11 mouse cellular contexts compared by ENCODE assay signal in genomic region chr7:110648455-110649085, GRCm38 (mm10). TPM values are rescaled to one million over a fixed set of nuclear protein-coding genes. Genes with fewer than 3 reads are reported as not detected.
DNase-seq lines count a peak whose midpoint lies in the region; ATAC-seq and TF ChIP-seq lines count a peak whose summit lies in the region.
"Had no signal": no experiment of that assay in that cellular context is flagged by ENCODE, and none has a peak within 500 bp of the region (broad histone marks: within the 10 kb centered on the region; RNA-seq: fewer than 3 reads in every experiment).

No protein-coding gene starts in this region.

- DNase-seq in lung, postnatal 0 days (ENCODE audit: low spot score), result peak; percentile 75
- DNase-seq in lung, adult 2 months, result no peak
- DNase-seq in heart, postnatal 0 days (ENCODE audit: low spot score), result peak; percentile 33
- DNase-seq in kidney, postnatal 25 days, result peak; percentile 87 to 96
- DNase-seq in stomach, postnatal 0 days (ENCODE audit: low spot score), result peak; percentile 87
- no peak for DNase-seq in frontal cortex, postnatal 36 days (ENCODE audit: low spot score in 2 of 2)
- DNase-seq in thymus, adult 2 months, result no peak
- DNase-seq in retina, postnatal 1 day, result no peak

- no peak overlapping the region for H3K4me2 ChIP-seq in lung, postnatal 0 days (replicated peaks; ENCODE audit: low read depth, low read length)
- H3K4me2 ChIP-seq in heart, postnatal 0 days (ENCODE audit: low read depth, low read length), result no peak overlapping the region
- H3K4me2 ChIP-seq in stomach, postnatal 0 days (replicated peaks; ENCODE audit: low read depth), result peak overlapping the region; percentile 42
- H3K4me2 ChIP-seq: forebrain, embryonic 13.5 days; neural tube, embryonic 13.5 days had no signal

- no peaks in the 10 kb centered on the region for H3K9me3 ChIP-seq in lung, postnatal 0 days (ENCODE audit: low read length)
- peaks cover 6% of the 10 kb centered on the region for H3K9me3 ChIP-seq in heart, postnatal 0 days (replicated peaks; ENCODE audit: control insufficient read depth, low read length)
- H3K9me3 ChIP-seq in stomach, postnatal 0 days (ENCODE audit: control insufficient read depth, low read length), result no peaks in the 10 kb centered on the region
- H3K9me3 ChIP-seq: neural tube, embryonic 13.5 days had no signal

- H3K27me3 ChIP-seq in lung, postnatal 0 days (replicated peaks; ENCODE audit: insufficient read depth, low read length), result no peaks in the 10 kb centered on the region
- no peaks in the 10 kb centered on the region for H3K27me3 ChIP-seq in heart, postnatal 0 days (ENCODE audit: control insufficient read depth, insufficient read depth, low read length)
- no peaks in the 10 kb centered on the region for H3K27me3 ChIP-seq in stomach, postnatal 0 days (ENCODE audit: control insufficient read depth, insufficient read depth, low read length)
- no peaks in the 10 kb centered on the region for H3K27me3 ChIP-seq in thymus, adult 2 months (ENCODE audit: control insufficient read depth, insufficient read depth, low read length)
- H3K27me3 ChIP-seq: CH12.LX; forebrain, embryonic 13.5 days had no signal

- ATAC-seq in lung, postnatal 0 days, result peak; percentile 42
- peak; percentile 12; the same call in 1 of the 2 replicates for ATAC-seq in heart, postnatal 0 days (ENCODE audit: insufficient read depth, low read depth)
- ATAC-seq in stomach, postnatal 0 days (ENCODE audit: low FRiP score, low TSS enrichment), result peak; percentile 88
- ATAC-seq: forebrain, embryonic 13.5 days had no signal

- 23% methylated on average over 13 of the region's 13 CpGs for WGBS in lung, postnatal 0 days
- 37% methylated on average over 13 of the region's 13 CpGs for WGBS in lung, adult 2 months
- 44% methylated on average over 13 of the region's 13 CpGs for WGBS in heart, postnatal 0 days
- WGBS in stomach, postnatal 0 days, result 34% methylated on average over 12 of the region's 13 CpGs
- WGBS in thymus, adult 2 months, result 92% methylated on average over 13 of the region's 13 CpGs

- H3K4me1 ChIP-seq in lung, postnatal 0 days (ENCODE audit: insufficient read depth, low read depth, low read length), result peaks cover 8% of the 10 kb centered on the region
- peaks cover 5% of the 10 kb centered on the region; the same call in 1 of the 2 replicates for H3K4me1 ChIP-seq in lung, adult 2 months (ENCODE audit: control insufficient read depth, insufficient read depth, low read length)
- peaks cover 15% of the 10 kb centered on the region for H3K4me1 ChIP-seq in heart, postnatal 0 days (ENCODE audit: control insufficient read depth, insufficient read depth)
- H3K4me1 ChIP-seq in stomach, postnatal 0 days (replicated peaks; ENCODE audit: control insufficient read depth, insufficient read depth), result no peaks in the 10 kb centered on the region; the same call in 1 of the 2 replicates
- H3K4me1 ChIP-seq in thymus, adult 2 months (replicated peaks; ENCODE audit: control insufficient read depth, insufficient read depth, low read length), result no peaks in the 10 kb centered on the region
- H3K4me1 ChIP-seq: forebrain, embryonic 13.5 days had no signal

- no peak for TF ChIP-seq POLR2A in lung, adult 2 months (IDR thresholded peaks at IDR 0.05; ENCODE audit: borderline replicate concordance, extremely low read depth, low read depth, low read length)
- TF ChIP-seq POLR2A in thymus, adult 2 months (IDR thresholded peaks at IDR 0.05; ENCODE audit: control insufficient read depth, extremely low read depth, insufficient read depth, low read length, poor library complexity), result no peak

- no peak for TF ChIP-seq EP300 in lung, postnatal 0 days (IDR thresholded peaks at IDR 0.05)
- TF ChIP-seq EP300 in heart, postnatal 0 days (IDR thresholded peaks at IDR 0.05; ENCODE audit: low read depth), result no peak
- TF ChIP-seq EP300 in stomach, postnatal 0 days (optimal IDR thresholded peaks at IDR 0.05), result no peak

- no peak overlapping the region for H3K4me3 ChIP-seq in lung, postnatal 0 days (ENCODE audit: low read depth, low read length)
- no peak overlapping the region for H3K4me3 ChIP-seq in lung, adult 2 months (replicated peaks; ENCODE audit: extremely low read depth, low read depth, low read length)
- H3K4me3 ChIP-seq in heart, postnatal 0 days (ENCODE audit: low read depth, low read length), result no peak overlapping the region
- peak overlapping the region; percentile 20; the same call in 1 of the 2 replicates for H3K4me3 ChIP-seq in stomach, postnatal 0 days (ENCODE audit: low read depth, low read length)
- H3K4me3 ChIP-seq in thymus, adult 2 months (ENCODE audit: control insufficient read depth, insufficient read depth, low read length), result no peak overlapping the region
- H3K4me3 ChIP-seq: forebrain, embryonic 13.5 days; neural tube, embryonic 13.5 days had no signal

- H3K36me3 ChIP-seq in lung, postnatal 0 days (ENCODE audit: insufficient read depth, low read length), result no peaks in the 10 kb centered on the region
- no peaks in the 10 kb centered on the region for H3K36me3 ChIP-seq in heart, postnatal 0 days (replicated peaks; ENCODE audit: control insufficient read depth, insufficient read depth, low read length)
- no peaks in the 10 kb centered on the region for H3K36me3 ChIP-seq in stomach, postnatal 0 days (ENCODE audit: control insufficient read depth, insufficient read depth, low read length)
- H3K36me3 ChIP-seq in thymus, adult 2 months (ENCODE audit: control insufficient read depth, insufficient read depth, low read length), result no peaks in the 10 kb centered on the region
- H3K36me3 ChIP-seq: neural tube, embryonic 13.5 days had no signal

- peak overlapping the region; percentile 62; the same call in 1 of the 2 replicates for H3K27ac ChIP-seq in lung, postnatal 0 days (ENCODE audit: low read length)
- H3K27ac ChIP-seq in heart, postnatal 0 days (ENCODE audit: low read depth), result peak overlapping the region; percentile 33
- peak overlapping the region; percentile 92 for H3K27ac ChIP-seq in stomach, postnatal 0 days (replicated peaks)
- no peak overlapping the region for H3K27ac ChIP-seq in thymus, adult 2 months (ENCODE audit: control insufficient read depth, insufficient read depth, low read length)
- H3K27ac ChIP-seq: forebrain, embryonic 13.5 days; neural tube, embryonic 13.5 days had no signal

- no peak for TF ChIP-seq CTCF in lung, postnatal 0 days (IDR thresholded peaks at IDR 0.05)
- TF ChIP-seq CTCF in lung, adult 2 months (IDR thresholded peaks at IDR 0.05; ENCODE audit: insufficient read depth, low read length), result no peak
- TF ChIP-seq CTCF in heart, postnatal 0 days (IDR thresholded peaks at IDR 0.05; ENCODE audit: low read depth), result no peak
- no peak for TF ChIP-seq CTCF in stomach, postnatal 0 days (IDR thresholded peaks at IDR 0.05; ENCODE audit: low read depth)
- no peak for TF ChIP-seq CTCF in thymus, adult 2 months (IDR thresholded peaks at IDR 0.05; ENCODE audit: borderline replicate concordance, control insufficient read depth, extremely low read depth, insufficient read depth, low read length, poor library complexity)

- H3K9ac ChIP-seq in lung, postnatal 0 days (replicated peaks; ENCODE audit: low read depth), result no peak overlapping the region
- no peak overlapping the region for H3K9ac ChIP-seq in heart, postnatal 0 days (replicated peaks; ENCODE audit: low read depth, low read length)
- H3K9ac ChIP-seq in stomach, postnatal 0 days (ENCODE audit: low read length), result 0 out of 2 replicates have a peak overlapping the region, but pooled peaks have one; percentile 13
- H3K9ac ChIP-seq: forebrain, embryonic 13.5 days; neural tube, embryonic 13.5 days had no signal

RNA-seq across cellular contexts. Expression of gene Adm, which starts 21.1 kb away (rescaled TPM):
- 4.8 and 7.8 TPM in 2 replicates for polyA plus RNA-seq in lung, postnatal 0 days (2015; fragmentation: Nextera tagmentation; extraction: Ambion mirVana)
- polyA plus RNA-seq in lung, adult 2 months (2012; rRNA removed), result 9.6 and 11.3 TPM in 2 replicates
- 9.4 and 18.0 TPM in 2 replicates for total RNA-seq in heart, postnatal 0 days (2014; rRNA removed; ENCODE audit: low replicate concordance)
- polyA plus RNA-seq in heart, postnatal 0 days (2015; fragmentation: Nextera tagmentation; extraction: Ambion mirVana), result 34.5 and 39.7 TPM in 2 replicates
- polyA plus RNA-seq in stomach, postnatal 0 days (2015; fragmentation: Nextera tagmentation; extraction: Ambion mirVana), result 4.3 and 4.6 TPM in 2 replicates
- 12.0 and 14.1 TPM in 2 replicates for polyA plus RNA-seq in thymus, adult 2 months (2012; rRNA removed)

RNA-seq across cellular contexts. Expression of gene Sbf2, which starts 33.8 kb away (rescaled TPM):
- 23.3 and 25.7 TPM in 2 replicates for polyA plus RNA-seq in lung, postnatal 0 days (2015; fragmentation: Nextera tagmentation; extraction: Ambion mirVana)
- polyA plus RNA-seq in lung, adult 2 months (2012; rRNA removed), result 15.1 and 18.0 TPM in 2 replicates
- 56.9 and 64.6 TPM in 2 replicates for total RNA-seq in heart, postnatal 0 days (2014; rRNA removed; ENCODE audit: low replicate concordance)
- polyA plus RNA-seq in heart, postnatal 0 days (2015; fragmentation: Nextera tagmentation; extraction: Ambion mirVana), result 19.2 and 21.3 TPM in 2 replicates
- polyA plus RNA-seq in stomach, postnatal 0 days (2015; fragmentation: Nextera tagmentation; extraction: Ambion mirVana), result 14.8 and 14.9 TPM in 2 replicates
- 6.3 and 8.8 TPM in 2 replicates for polyA plus RNA-seq in thymus, adult 2 months (2012; rRNA removed)

Comparison
In these comparisons a context has a peak if more than half of its experiments do, and no peak if none do; other contexts are left out.
1. DNase-seq: peak in lung, postnatal 0 days (single experiment), heart, postnatal 0 days (single experiment), kidney, postnatal 25 days (2 of 2) and stomach, postnatal 0 days (single experiment); none in lung, adult 2 months (single experiment), frontal cortex, postnatal 36 days (0 of 2), thymus, adult 2 months (single experiment) and retina, postnatal 1 day (single experiment).
2. ATAC-seq: peak in every context shown above with its lines; median percentile 88 in stomach, postnatal 0 days; 42 in lung, postnatal 0 days; 12 in heart, postnatal 0 days.